In genomic region chr12:81150917-81151316, GRCm38 (mm10) we compare ENCODE assay signal across 18 mouse cellular contexts.
DNase-seq lines count a peak whose midpoint lies in the region; ATAC-seq and TF ChIP-seq lines count a peak whose summit lies in the region.
"Had no signal": no experiment of that assay in that cellular context is flagged by ENCODE, and none has a peak within 500 bp of the region (broad histone marks: within the 10 kb centered on the region; RNA-seq: fewer than 3 reads in every experiment).

No protein-coding gene starts in this region.

- H3K4me1 ChIP-seq in embryonic fibroblast, embryonic 13.5 days (ENCODE audit: control insufficient read depth, insufficient read depth, low read length) = peaks cover 7% of the 10 kb centered on the region
- peaks cover 3% of the 10 kb centered on the region; the same call in 1 of the 2 replicates for H3K4me1 ChIP-seq in heart, embryonic 15.5 days (replicated peaks)
- H3K4me1 ChIP-seq: embryonic facial prominence, embryonic 15.5 days had no signal

- 66% methylated on average over 5 of the region's 5 CpGs for WGBS in heart, embryonic 15.5 days

- no peak overlapping the region for H3K4me2 ChIP-seq in heart, embryonic 15.5 days
- H3K4me2 ChIP-seq in myocyte (ENCODE audit: low read depth) = peak overlapping the region; percentile 64
- H3K4me2 ChIP-seq: embryonic facial prominence, embryonic 15.5 days; forebrain, embryonic 12.5 days; limb, embryonic 13.5 days had no signal

- no peaks in the 10 kb centered on the region for H3K36me3 ChIP-seq in heart, embryonic 15.5 days
- no peaks in the 10 kb centered on the region for H3K36me3 ChIP-seq in myocyte (ENCODE audit: control insufficient read depth, insufficient read depth)
- H3K36me3 ChIP-seq: embryonic facial prominence, embryonic 15.5 days; forebrain, embryonic 12.5 days; limb, embryonic 13.5 days had no signal

- intact Hi-C loops in left cerebral cortex, postnatal 25 days (cut with DNase I) = no loop called here

- H3ac ChIP-seq in myocyte (ENCODE audit: control insufficient read depth, insufficient read length) = no peak overlapping the region

- H3K27me3 ChIP-seq in heart, embryonic 15.5 days = no peaks in the 10 kb centered on the region
- no peaks in the 10 kb centered on the region for H3K27me3 ChIP-seq in myocyte (ENCODE audit: control insufficient read depth, insufficient read depth, insufficient read length)
- H3K27me3 ChIP-seq: embryonic facial prominence, embryonic 15.5 days; limb, embryonic 13.5 days had no signal

- no peak for TF ChIP-seq CTCF in embryonic fibroblast, embryonic 13.5 days (IDR thresholded peaks at IDR 0.05; ENCODE audit: borderline replicate concordance, insufficient read depth, low read length)

- H3K27ac ChIP-seq in embryonic fibroblast, embryonic 13.5 days (ENCODE audit: insufficient read depth, low read length) = peak overlapping the region; percentile 75
- no peak overlapping the region for H3K27ac ChIP-seq in heart, embryonic 15.5 days
- H3K27ac ChIP-seq: embryonic facial prominence, embryonic 15.5 days; forebrain, embryonic 12.5 days; limb, embryonic 13.5 days; liver, embryonic 14.5 days had no signal

- H3K9me3 ChIP-seq in heart, embryonic 15.5 days (replicated peaks) = no peaks in the 10 kb centered on the region
- H3K9me3 ChIP-seq: embryonic facial prominence, embryonic 15.5 days; forebrain, embryonic 12.5 days; limb, embryonic 13.5 days had no signal

- no peak for TF ChIP-seq POLR2A in embryonic fibroblast, embryonic 13.5 days (IDR thresholded peaks at IDR 0.05; ENCODE audit: low read depth, low read length)
- no peak for TF ChIP-seq POLR2A in myocyte (IDR thresholded peaks at IDR 0.05; ENCODE audit: insufficient read length, low read depth)

- no peak overlapping the region for H3K4me3 ChIP-seq in embryonic fibroblast, embryonic 13.5 days (ENCODE audit: insufficient read depth, low read length)
- H3K4me3 ChIP-seq in heart, embryonic 15.5 days = no peak overlapping the region
- H3K4me3 ChIP-seq in myocyte = no peak overlapping the region
- H3K4me3 ChIP-seq: embryonic facial prominence, embryonic 15.5 days; forebrain, embryonic 12.5 days; limb, embryonic 13.5 days had no signal

- DNase-seq in gastrocnemius, adult 18-20 months (ENCODE audit: low spot score) = peak; percentile 19
- DNase-seq in gastrocnemius, adult 8-10 months (ENCODE audit: low spot score in 2 of 2) = no peak
- no peak for DNase-seq in spleen, postnatal 36 days (ENCODE audit: low spot score in 2 of 2)
- no peak for DNase-seq in left cerebral cortex, postnatal 25 days (ENCODE audit: low spot score in 2 of 2)
- no peak for DNase-seq in gastrocnemius, postnatal 4 days (ENCODE audit: low spot score in 2 of 2)
- DNase-seq: adrenal gland, postnatal 14 days; cerebellum, adult 9-10 months; kidney, adult 18-20 months; kidney, postnatal 10 days; midbrain, embryonic 14.5 days had no signal

- peak; percentile 72 for ATAC-seq in heart, embryonic 15.5 days (replicated peaks; ENCODE audit: insufficient number of reproducible peaks, insufficient read depth, low FRiP score, low read depth)
- ATAC-seq: hindbrain, embryonic 16.5 days had no signal

- H3K79me2 ChIP-seq in myocyte (ENCODE audit: control insufficient read depth, insufficient read depth) = no peaks in the 10 kb centered on the region

- H3K9ac ChIP-seq in heart, embryonic 15.5 days = no peak overlapping the region
- H3K9ac ChIP-seq: embryonic facial prominence, embryonic 15.5 days; forebrain, embryonic 12.5 days; limb, embryonic 13.5 days; liver, embryonic 14.5 days had no signal

TF ChIP-seq in myocyte, 11 proteins besides CTCF, POLR2A, EP300 and RAD21:
- TF ChIP-seq MYOD1 (IDR thresholded peaks at IDR 0.05; ENCODE audit: control insufficient read depth in 1 of 3, insufficient read length in 2 of 3, low read depth in 2 of 3) = peak in 1 of 3 experiments; percentile 61
- no peak for TF ChIP-seq POLR2AphosphoS2 (IDR thresholded peaks at IDR 0.05; ENCODE audit: insufficient read length, low read depth)
- no peak for TF ChIP-seq CEBPB (IDR thresholded peaks at IDR 0.05; ENCODE audit: insufficient read depth, poor library complexity, severe bottlenecking)
- peak in 1 of 3 experiments; percentile 37 for TF ChIP-seq MYOG (IDR thresholded peaks at IDR 0.05; ENCODE audit: control insufficient read depth in 1 of 3, insufficient read depth in 1 of 3, insufficient read length in 2 of 3, low read depth in 2 of 3)
TF ChIP-seq in myocyte: peak in this region for 2.
